Mouse (Mus musculus) C2C12 (cell line): ENCODE results near the gene Slc6a12. TPM values are rescaled to one million over a fixed set of nuclear protein-coding genes. Genes with fewer than 3 reads are reported as not detected.

Source experiments
- H3K27me3 ChIP-seq: one replicate; pipeline ENCODE4 v1.6.1; 2011; ENCODE audit not compliant: control insufficient read depth, insufficient read depth, insufficient read length
- H3K36me3 ChIP-seq: one replicate; pipeline ENCODE4 v1.6.1; 2011; ENCODE audit not compliant: control insufficient read depth, insufficient read depth
- H3K4me3 ChIP-seq: one replicate; pipeline ENCODE4 v1.5.1; 2011; ENCODE audit warnings: mild to moderate bottlenecking, control low read depth; ENCODE audit not compliant: poor library complexity, insufficient read depth, severe bottlenecking
- H3K79me2 ChIP-seq: one replicate; pipeline ENCODE4 v1.6.1; 2011; ENCODE audit not compliant: control insufficient read depth, insufficient read depth
- H3K79me3 ChIP-seq: one replicate; pipeline ENCODE4 v1.6.1; 2011; ENCODE audit warnings: low read depth, control low read depth
- H3ac ChIP-seq: one replicate; pipeline ENCODE3; 2011; ENCODE audit warnings: low read depth; ENCODE audit not compliant: control insufficient read depth, insufficient read length
- CEBPB ChIP-seq: IDR thresholded peaks from one replicate; pipeline ENCODE4 v1.6.1; 2011; ENCODE audit warnings: low read depth, mild to moderate bottlenecking, control low read depth, moderate library complexity
- CTCF ChIP-seq: IDR thresholded peaks from one replicate; pipeline ENCODE4 v1.5.1; 2011; ENCODE audit not compliant: control insufficient read depth, insufficient read depth, insufficient read length
- FOSL1 ChIP-seq: IDR thresholded peaks from one replicate; pipeline ENCODE4 v1.8.0; 2011; ENCODE audit warnings: mild to moderate bottlenecking, low read length; ENCODE audit not compliant: poor library complexity, insufficient read depth, severe bottlenecking
- MAX ChIP-seq: IDR thresholded peaks from one replicate; pipeline ENCODE4 v1.6.1; 2011; ENCODE audit warnings: mild to moderate bottlenecking, control low read depth
- MYOD1 ChIP-seq: IDR thresholded peaks from one replicate; pipeline ENCODE4 v1.6.1; 2011; ENCODE audit warnings: low read depth; ENCODE audit not compliant: control insufficient read depth, insufficient read length
- MYOG ChIP-seq: IDR thresholded peaks from one replicate; pipeline ENCODE4 v1.6.1; 2011; ENCODE audit not compliant: control insufficient read depth, insufficient read length; ENCODE audit errors: extremely low read depth
- USF1 ChIP-seq: IDR thresholded peaks from one replicate; pipeline ENCODE4 v1.6.1; 2011; ENCODE audit warnings: low read depth, mild to moderate bottlenecking, control low read depth, moderate library complexity
- polyA plus RNA-seq: library from polyadenylated mRNA; unstranded; fragments of >200 nt; fragmentation: generic; extraction: Trizol; gene quantifications from one replicate; pipeline ENCODE4 v1.2.1, GENCODE M21; 2012; ENCODE audit warnings: missing spikeins

Slc6a12 gene
- polyA plus RNA-seq, 1 experiment = 0.15 TPM

- H3K36me3 ChIP-seq = no peaks in the 10 kb centered on the region
- peaks cover 21% of the 10 kb centered on the region for H3K27me3 ChIP-seq
- H3ac ChIP-seq = no peak overlapping the region
- no peak for TF ChIP-seq CTCF
- TF ChIP-seq FOSL1 = no peak
- no peak for TF ChIP-seq CEBPB
- TF ChIP-seq MAX = no peak
- TF ChIP-seq MYOD1 = no peak
- no peak for TF ChIP-seq USF1
- no peak for TF ChIP-seq MYOG
- H3K4me3 ChIP-seq = no peak overlapping the region
- no peaks in the 10 kb centered on the region for H3K79me2 ChIP-seq
- no peaks in the 10 kb centered on the region for H3K79me3 ChIP-seq
These were observed 4.9 kb upstream of the Slc6a12 start for GRCm38 (mm10) chr6:121337770-121338518.

GRCm38 (mm10) chr6:121338519-121338896 is 4.4 kb upstream of the Slc6a12 start:
- Histone ChIP-seq H3K36me3 (no peaks in the 10 kb centered on the region), H3K27me3 (peaks cover 21% of the 10 kb centered on the region), H3ac (no peak overlapping the region), H3K79me2 (no peaks in the 10 kb centered on the region), H3K79me3 (no peaks in the 10 kb centered on the region), H3K4me3 (no peak overlapping the region)
- TF ChIP-seq CEBPB (no peak), MYOD1 (no peak), FOSL1 (no peak)

GRCm38 (mm10) chr6:121341650-121342049 is 1.2 kb upstream of the Slc6a12 start:
- Histone ChIP-seq H3K36me3 (no peaks in the 10 kb centered on the region), H3K79me2 (no peaks in the 10 kb centered on the region), H3K4me3 (no peak overlapping the region), H3K79me3 (no peaks in the 10 kb centered on the region), H3ac (no peak overlapping the region), H3K27me3 (peaks cover 14% of the 10 kb centered on the region)
- TF ChIP-seq FOSL1 = no peak
- TF ChIP-seq MAX = no peak
- TF ChIP-seq MYOD1 = no peak
- no peak for TF ChIP-seq CEBPB
- TF ChIP-seq CTCF = no peak
- TF ChIP-seq MYOG = no peak

GRCm38 (mm10) chr6:121343771-121344123 is 871 bp downstream of the Slc6a12 start:
- no peak overlapping the region for H3ac ChIP-seq
- H3K79me3 ChIP-seq = no peaks in the 10 kb centered on the region
- no peaks in the 10 kb centered on the region for H3K79me2 ChIP-seq
- no peak overlapping the region for H3K4me3 ChIP-seq
- H3K27me3 ChIP-seq = peaks cover 14% of the 10 kb centered on the region
- no peaks in the 10 kb centered on the region for H3K36me3 ChIP-seq
- TF ChIP-seq CTCF (no peak), MYOD1 (no peak), FOSL1 (no peak), MAX (no peak), USF1 (no peak), CEBPB (no peak), MYOG (no peak)

- TF ChIP-seq MYOD1 = no peak
- Histone ChIP-seq H3K79me3 (no peaks in the 10 kb centered on the region), H3ac (no peak overlapping the region), H3K4me3 (no peak overlapping the region), H3K79me2 (no peaks in the 10 kb centered on the region), H3K36me3 (no peaks in the 10 kb centered on the region), H3K27me3 (peaks cover 14% of the 10 kb centered on the region)
These were observed 1.5 kb downstream of the Slc6a12 start for GRCm38 (mm10) chr6:121344329-121344728.

- Histone ChIP-seq H3K27me3 (peaks cover 7% of the 10 kb centered on the region), H3K79me3 (no peaks in the 10 kb centered on the region), H3K4me3 (no peak overlapping the region), H3ac (no peak overlapping the region), H3K36me3 (no peaks in the 10 kb centered on the region), H3K79me2 (no peaks in the 10 kb centered on the region)
- TF ChIP-seq MYOD1 (no peak), MAX (no peak), USF1 (no peak), CTCF (no peak), FOSL1 (no peak), CEBPB (no peak), MYOG (no peak)
These were observed 3.6 kb downstream of the Slc6a12 start for GRCm38 (mm10) chr6:121346428-121346827.
